Comparison of ENCODE assay signal across 11 mouse cellular contexts in the genomic region with DNA sequence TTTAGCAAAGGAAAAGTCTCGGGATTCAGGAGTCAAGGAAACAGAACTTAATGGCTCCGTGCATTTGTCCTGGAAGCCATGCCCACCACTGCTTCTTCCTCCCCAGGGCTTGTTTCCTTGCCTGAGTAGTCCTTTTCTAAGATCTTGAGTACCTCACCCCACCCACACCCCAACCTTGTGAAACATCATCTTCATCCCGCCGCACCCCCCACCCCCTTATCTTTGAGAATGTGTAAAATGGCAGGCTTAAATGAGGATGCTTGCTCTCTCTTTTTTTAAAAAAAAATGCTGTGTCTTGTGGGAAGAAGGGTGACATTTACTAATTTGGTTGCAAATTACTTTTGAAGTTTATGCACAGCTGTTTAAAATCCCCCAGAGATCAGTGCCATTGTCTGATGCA. TPM values are rescaled to one million over a fixed set of nuclear protein-coding genes. Genes with fewer than 3 reads are reported as not detected.
DNase-seq lines count a peak whose midpoint lies in the region; ATAC-seq and TF ChIP-seq lines count a peak whose summit lies in the region.
"Had no signal": no experiment of that assay in that cellular context is flagged by ENCODE, and none has a peak within 500 bp of the region (broad histone marks: within the 10 kb centered on the region; RNA-seq: fewer than 3 reads in every experiment).

No protein-coding gene starts in this region.

- no peaks in the 10 kb centered on the region for H3K27me3 ChIP-seq in spleen, adult 2 months (ENCODE audit: control insufficient read depth, insufficient read depth, low read length)
- peaks cover 37% of the 10 kb centered on the region for H3K27me3 ChIP-seq in forebrain, postnatal 0 days (ENCODE audit: insufficient read depth, low read length)
- peaks cover 35% of the 10 kb centered on the region for H3K27me3 ChIP-seq in midbrain, embryonic 13.5 days

- peak overlapping the region; percentile 50 for H3K4me3 ChIP-seq in spleen, adult 2 months (ENCODE audit: extremely low read depth, insufficient read depth, insufficient read length)
- H3K4me3 ChIP-seq in forebrain, postnatal 0 days (ENCODE audit: low read depth, low read length): no peak overlapping the region
- H3K4me3 ChIP-seq in midbrain, embryonic 13.5 days (replicated peaks): 0 out of 2 replicates have a peak overlapping the region, but pooled peaks have one; percentile 48

- no peak for TF ChIP-seq CTCF in spleen, adult 2 months (IDR thresholded peaks at IDR 0.05; ENCODE audit: extremely low read depth, insufficient read depth, insufficient read length, insufficient replicate concordance)
- no peak for TF ChIP-seq CTCF in forebrain, postnatal 0 days (IDR thresholded peaks at IDR 0.05; ENCODE audit: low read depth)

- peak; percentile 20; the same call in 1 of the 2 replicates for TF ChIP-seq POLR2A in spleen, adult 2 months (IDR thresholded peaks at IDR 0.05; ENCODE audit: low read depth, low read length)

- no peaks in the 10 kb centered on the region for H3K36me3 ChIP-seq in spleen, adult 2 months (ENCODE audit: control insufficient read depth, insufficient read depth, low read length)
- H3K36me3 ChIP-seq in forebrain, postnatal 0 days (ENCODE audit: insufficient read depth): no peaks in the 10 kb centered on the region
- no peaks in the 10 kb centered on the region for H3K36me3 ChIP-seq in midbrain, embryonic 13.5 days

- ATAC-seq in forebrain, postnatal 0 days: no peak
- ATAC-seq in midbrain, embryonic 13.5 days: no peak
- ATAC-seq in cerebellum, adult (ENCODE audit: insufficient number of reproducible peaks, low FRiP score, low TSS enrichment): no peak

- H3K9me3 ChIP-seq in forebrain, postnatal 0 days (ENCODE audit: low read length): no peaks in the 10 kb centered on the region
- no peaks in the 10 kb centered on the region for H3K9me3 ChIP-seq in midbrain, embryonic 13.5 days

- no peak overlapping the region for H3K9ac ChIP-seq in forebrain, postnatal 0 days
- no peak overlapping the region for H3K9ac ChIP-seq in midbrain, embryonic 13.5 days (replicated peaks)
- H3K9ac ChIP-seq: lung, embryonic 14.5 days had no signal

- H3K27ac ChIP-seq in spleen, adult 2 months (ENCODE audit: insufficient read depth, low read length): peak overlapping the region; percentile 100
- H3K27ac ChIP-seq in forebrain, postnatal 0 days (ENCODE audit: low read depth, low read length): no peak overlapping the region
- H3K27ac ChIP-seq in midbrain, embryonic 13.5 days: no peak overlapping the region

- WGBS in spleen, adult 2 months: 24% methylated on average over 4 of the region's 4 CpGs
- WGBS in forebrain, postnatal 0 days: 30% methylated on average over 4 of the region's 4 CpGs
- 36% methylated on average over 4 of the region's 4 CpGs for WGBS in midbrain, embryonic 13.5 days

- DNase-seq in spleen, adult 2 months (ENCODE audit: low read depth in 1 of 2, low spot score in 2 of 2): no peak
- DNase-seq in spleen, postnatal 10 days (ENCODE audit: low spot score in 2 of 2): no peak
- no peak for DNase-seq in forebrain, postnatal 0 days
- peak; percentile 73 for DNase-seq in thymus, postnatal 4 days
- no peak for DNase-seq in cerebellum, postnatal 10 days
- DNase-seq in lung, adult 18-20 months: no peak
- DNase-seq: lung, embryonic 14.5 days; spleen, adult 18-20 months had no signal

- peaks cover 7% of the 10 kb centered on the region for H3K4me1 ChIP-seq in spleen, adult 2 months (ENCODE audit: control insufficient read depth, insufficient read depth, insufficient read length)
- H3K4me1 ChIP-seq in forebrain, postnatal 0 days (ENCODE audit: insufficient read depth): no peaks in the 10 kb centered on the region
- peaks cover 18% of the 10 kb centered on the region for H3K4me1 ChIP-seq in midbrain, embryonic 13.5 days (replicated peaks)

- peak overlapping the region; percentile 26 for H3K4me2 ChIP-seq in forebrain, postnatal 0 days (ENCODE audit: low read depth)
- peak overlapping the region; percentile 82 for H3K4me2 ChIP-seq in midbrain, embryonic 13.5 days (replicated peaks)
- H3K4me2 ChIP-seq: heart, embryonic 11.5 days had no signal

RNA-seq across cellular contexts. Expression of a gene that starts 1.6 kb away (rescaled TPM):
- polyA plus RNA-seq in spleen, adult 2 months (2012; rRNA removed): 9.3 and 11.2 TPM in 2 replicates
- total RNA-seq in forebrain, postnatal 0 days (2014; rRNA removed): 4.3 and 4.8 TPM in 2 replicates
- 3.2 and 5.2 TPM in 2 replicates for polyA plus RNA-seq in forebrain, postnatal 0 days (2015; fragmentation: Nextera tagmentation; extraction: Ambion mirVana)
- polyA plus RNA-seq in midbrain, embryonic 13.5 days (2015; fragmentation: Nextera tagmentation; extraction: Ambion mirVana): 2.7 and 2.9 TPM in 2 replicates
